Mouse (Mus musculus): ENCODE results near the gene Plcb2. TPM values are rescaled to one million over a fixed set of nuclear protein-coding genes. Genes with fewer than 3 reads are reported as not detected.

The Plcb2 gene
- total and polyA plus RNA-seq, 3 experiments = 6.4 to 21.2 TPM; not detected in 1

- Histone ChIP-seq H3K9ac (ENCODE audit: control insufficient read depth, low read depth, low read length, poor library complexity, severe bottlenecking) (peak overlapping the region; percentile 72), H3K9me3 (replicated peaks; ENCODE audit: insufficient read depth, low read length) (no peaks in the 10 kb centered on the region), H3K36me3 (ENCODE audit: control insufficient read depth in 1 of 2, insufficient read depth in 2 of 2, low read length in 2 of 2) (peaks cover 0 to 32% of the 10 kb centered on the region in 2 experiments; a peak in 2 of 4 replicates), H3K4me1 (ENCODE audit: control insufficient read depth in 1 of 2, insufficient read depth in 2 of 2, low read length in 2 of 2) (peaks cover 19 to 42% of the 10 kb centered on the region in 2 experiments), H3K27me3 (ENCODE audit: control insufficient read depth in 1 of 2, insufficient read depth in 2 of 2, low read length in 2 of 2) (no peaks in the 10 kb centered on the region), H3K27ac (ENCODE audit: control insufficient read depth, low read depth, low read length) (peak overlapping the region; percentile 99), H3K79me2 (ENCODE audit: control insufficient read depth, insufficient read depth, low read length, poor library complexity) (peaks cover 12% of the 10 kb centered on the region), H3K4me3 (ENCODE audit: control insufficient read depth in 1 of 2, insufficient read depth in 1 of 2, low read depth in 2 of 2, low read length in 2 of 2) (peak overlapping the region; percentile 52 to 54)
- DNase-seq (ENCODE audit: low read depth, low spot score) = peak; percentile 88
- TF ChIP-seq GATA1 (IDR thresholded peaks at IDR 0.05; ENCODE audit: low read depth, low read length) (no peak; the same call in none of the 2 replicates), TAL1 (IDR thresholded peaks at IDR 0.05; ENCODE audit: low read length) (peak; percentile 59), E2F4 (IDR thresholded peaks at IDR 0.05; ENCODE audit: borderline replicate concordance, low read depth, low read length) (no peak), EP300 (IDR thresholded peaks at IDR 0.05; ENCODE audit: low read depth in 1 of 2, low read length in 2 of 2) (peak in 1 of 2 experiments; percentile 4; a peak in 2 of 4 replicates), JUND (IDR thresholded peaks at IDR 0.05; ENCODE audit: low read depth, low read length) (no peak), MAX (IDR thresholded peaks at IDR 0.05; ENCODE audit: low read length) (peak; percentile 88), POLR2AphosphoS2 (IDR thresholded peaks at IDR 0.05; ENCODE audit: low read length) (no peak), ZNF384 (IDR thresholded peaks at IDR 0.05; ENCODE audit: low read depth, low read length) (no peak), CHD2 (IDR thresholded peaks at IDR 0.05; ENCODE audit: low read length) (no peak), RCOR1 (IDR thresholded peaks at IDR 0.05; ENCODE audit: low read depth, low read length) (no peak), MYC (IDR thresholded peaks at IDR 0.05; ENCODE audit: low read depth, low read length) (peak; percentile 94), TBP (IDR thresholded peaks at IDR 0.05; ENCODE audit: low read depth, low read length) (no peak), HCFC1 (IDR thresholded peaks at IDR 0.05; ENCODE audit: low read depth, low read length) (no peak), POLR2A (IDR thresholded peaks at IDR 0.05; ENCODE audit: control insufficient read depth in 1 of 2, insufficient read depth in 1 of 2, low read depth in 1 of 2, low read length in 2 of 2, poor library complexity in 1 of 2) (no peak; a peak in 1 of 4 replicates), RAD21 (IDR thresholded peaks at IDR 0.05; ENCODE audit: low read depth, low read length) (no peak), MYB (IDR thresholded peaks at IDR 0.05; ENCODE audit: low read depth, low read length) (no peak), ZKSCAN1 (IDR thresholded peaks at IDR 0.05; ENCODE audit: low read depth, low read length) (no peak), SIN3A (IDR thresholded peaks at IDR 0.05; ENCODE audit: low read length) (peak; percentile 56; the same call in 1 of the 2 replicates), ZC3H11A (IDR thresholded peaks at IDR 0.05; ENCODE audit: low read depth, low read length) (no peak), UBTF (IDR thresholded peaks at IDR 0.05; ENCODE audit: borderline replicate concordance, insufficient read depth, low read depth, low read length) (no peak), MAZ (IDR thresholded peaks at IDR 0.05; ENCODE audit: low read depth, low read length) (0 out of 2 replicates have a peak, but pooled peaks have one; percentile 34), GABPA (IDR thresholded peaks at IDR 0.05; ENCODE audit: low read depth, low read length) (no peak), MXI1 (IDR thresholded peaks at IDR 0.05; ENCODE audit: low read depth, low read length) (peak; percentile 86), POLR2AphosphoS5 (IDR thresholded peaks at IDR 0.05; ENCODE audit: borderline replicate concordance, low read depth, low read length) (peak; percentile 99), BHLHE40 (IDR thresholded peaks at IDR 0.05; ENCODE audit: borderline replicate concordance, low read depth, low read length) (peak; percentile 82), ETS1 (IDR thresholded peaks at IDR 0.05; ENCODE audit: low read depth, low read length) (peak; percentile 37; the same call in 1 of the 2 replicates), NELFE (IDR thresholded peaks at IDR 0.05; ENCODE audit: low read depth, low read length) (no peak; the same call in 1 of the 2 replicates), ELF1 (IDR thresholded peaks at IDR 0.05; ENCODE audit: low read depth, low read length) (no peak), MAFK (IDR thresholded peaks at IDR 0.05; ENCODE audit: borderline replicate concordance, low read depth, low read length) (no peak), USF2 (IDR thresholded peaks at IDR 0.05; ENCODE audit: borderline replicate concordance in 1 of 2, insufficient read depth in 1 of 2, low read depth in 1 of 2, low read length in 2 of 2) (no peak), USF1 (IDR thresholded peaks at IDR 0.05; ENCODE audit: low read depth, low read length) (no peak), TCF12 (IDR thresholded peaks at IDR 0.05; ENCODE audit: low read depth, low read length) (no peak), SMC3 (IDR thresholded peaks at IDR 0.05; ENCODE audit: low read depth, low read length) (no peak), CTCF (IDR thresholded peaks at IDR 0.05 in 2 of 3, conservative IDR thresholded peaks at IDR 0.05 in 1 of 3; ENCODE audit: control insufficient read depth in 1 of 3, insufficient read depth in 1 of 3, low read depth in 2 of 3, low read length in 3 of 3, poor library complexity in 1 of 3, severe bottlenecking in 1 of 3) (no peak), KAT2A (conservative IDR thresholded peaks at IDR 0.05; ENCODE audit: low read depth, low read length) (no peak), NRF1 (IDR thresholded peaks at IDR 0.05; ENCODE audit: insufficient read depth, low read depth, low read length, poor library complexity, severe bottlenecking) (peak; percentile 92), MEF2A (IDR thresholded peaks at IDR 0.05; ENCODE audit: extremely low read depth, insufficient replicate concordance, low read depth, low read length, poor library complexity, severe bottlenecking) (no peak), ZMIZ1 (IDR thresholded peaks at IDR 0.05; ENCODE audit: low read depth, low read length) (no peak)
Measured at GRCm38 (mm10) chr2:118659493-118659892, 68.7 kb downstream of the Plcb2 start.

Data from MEL (cell line).